24 mouse cellular contexts compared by ENCODE assay signal in the genomic region with DNA sequence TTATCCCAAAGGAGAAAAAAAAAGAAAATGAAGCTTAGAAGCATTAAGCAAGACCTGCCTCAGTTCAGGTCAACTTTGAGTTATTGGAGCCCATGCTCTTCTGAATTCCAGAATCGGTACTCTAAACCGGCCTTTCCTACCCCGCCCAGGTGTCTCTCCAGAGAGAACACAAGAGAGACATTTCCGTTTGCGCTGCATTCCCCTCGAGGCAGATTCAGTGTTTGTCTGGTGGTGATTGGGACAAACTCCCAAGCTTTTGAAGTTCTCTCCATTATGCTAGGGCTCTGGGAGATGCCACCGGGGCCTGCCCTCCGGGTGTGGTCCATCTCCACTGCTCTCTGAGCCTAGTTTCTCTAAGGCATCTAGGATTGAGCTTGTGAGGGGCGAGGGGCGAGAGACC.
"Had no signal": no experiment of that assay in that cellular context is flagged by ENCODE, and none has a peak within 500 bp of the region (broad histone marks: within the 10 kb centered on the region; RNA-seq: fewer than 3 reads in every experiment).

No protein-coding gene starts in this region.

- H3K27ac ChIP-seq: embryonic facial prominence, embryonic 10.5 days; embryonic facial prominence, embryonic 12.5 days; embryonic facial prominence, embryonic 13.5 days; embryonic facial prominence, embryonic 15.5 days; forebrain, embryonic 10.5 days; forebrain, embryonic 12.5 days; forebrain, embryonic 13.5 days; forebrain, embryonic 15.5 days; gastrocnemius, adult 2 months had no signal

- H3K36me3 ChIP-seq: embryonic facial prominence, embryonic 10.5 days; embryonic facial prominence, embryonic 12.5 days; embryonic facial prominence, embryonic 13.5 days; embryonic facial prominence, embryonic 15.5 days; forebrain, embryonic 10.5 days; forebrain, embryonic 12.5 days; forebrain, embryonic 15.5 days; heart, embryonic 10.5 days had no signal

- H3K4me1 ChIP-seq: forebrain, embryonic 12.5 days; forebrain, embryonic 13.5 days; forebrain, embryonic 15.5 days had no signal

- H3K27me3 ChIP-seq: embryonic facial prominence, embryonic 12.5 days; embryonic facial prominence, embryonic 13.5 days; embryonic facial prominence, embryonic 15.5 days; forebrain, embryonic 12.5 days; forebrain, embryonic 13.5 days; forebrain, embryonic 15.5 days had no signal

- DNase-seq: cerebellum, adult 9-10 months; cerebellum, adult 9-11 months; cerebellum, postnatal 10 days; cerebellum, postnatal 14 days; cerebellum, postnatal 25 days; cerebellum, postnatal 36 days; embryo, embryonic 11 days; forebrain, postnatal 0 days; gastrocnemius, adult 2 months; gastrocnemius, postnatal 10 days; gastrocnemius, postnatal 14 days; gastrocnemius, postnatal 25 days; gastrocnemius, postnatal 36 days; heart, adult 18-20 months had no signal

- H3K4me3 ChIP-seq: embryonic facial prominence, embryonic 10.5 days; embryonic facial prominence, embryonic 12.5 days; embryonic facial prominence, embryonic 13.5 days; embryonic facial prominence, embryonic 15.5 days; erythroblast, embryonic 14.5 days; forebrain, embryonic 10.5 days; forebrain, embryonic 12.5 days; forebrain, embryonic 13.5 days; forebrain, embryonic 15.5 days; gastrocnemius, adult 2 months; heart, embryonic 10.5 days had no signal

- H3K9ac ChIP-seq: embryonic facial prominence, embryonic 12.5 days; embryonic facial prominence, embryonic 13.5 days; embryonic facial prominence, embryonic 15.5 days; forebrain, embryonic 12.5 days; forebrain, embryonic 13.5 days; forebrain, embryonic 15.5 days; forebrain, postnatal 0 days had no signal
